In genomic region chr4:123686368-123687024, GRCm38 (mm10) we compare ENCODE assay signal across 8 mouse cellular contexts. TPM values are rescaled to one million over a fixed set of nuclear protein-coding genes. Genes with fewer than 3 reads are reported as not detected.
DNase-seq lines count a peak whose midpoint lies in the region; ATAC-seq and TF ChIP-seq lines count a peak whose summit lies in the region.

No protein-coding gene starts in this region.

- no peak for TF ChIP-seq POLR2A in lung, adult 2 months (IDR thresholded peaks at IDR 0.05; ENCODE audit: borderline replicate concordance, extremely low read depth, low read depth, low read length)

- peak overlapping the region; percentile 28; the same call in 1 of the 2 replicates for H3K27ac ChIP-seq in embryonic facial prominence, embryonic 13.5 days
- H3K27ac ChIP-seq in hindbrain, embryonic 14.5 days: peak overlapping the region; percentile 96
- H3K27ac ChIP-seq in midbrain, embryonic 12.5 days (replicated peaks): peak overlapping the region; percentile 87

- H3K9ac ChIP-seq in embryonic facial prominence, embryonic 13.5 days: peak overlapping the region; percentile 85
- H3K9ac ChIP-seq in hindbrain, embryonic 14.5 days: peak overlapping the region; percentile 99
- peak overlapping the region; percentile 90 for H3K9ac ChIP-seq in midbrain, embryonic 12.5 days (replicated peaks)

- no peak for TF ChIP-seq CTCF in lung, adult 2 months (IDR thresholded peaks at IDR 0.05; ENCODE audit: insufficient read depth, low read length)

- 4% methylated on average over 49 of the region's 56 CpGs for WGBS in lung, adult 2 months
- WGBS in embryonic facial prominence, embryonic 13.5 days: under 1% methylated on average over 56 of the region's 56 CpGs
- WGBS in hindbrain, embryonic 14.5 days: under 1% methylated on average over 54 of the region's 56 CpGs
- under 1% methylated on average over 56 of the region's 56 CpGs for WGBS in midbrain, embryonic 12.5 days

- H3K9me3 ChIP-seq in embryonic facial prominence, embryonic 13.5 days: no peaks in the 10 kb centered on the region
- no peaks in the 10 kb centered on the region for H3K9me3 ChIP-seq in hindbrain, embryonic 14.5 days (ENCODE audit: control insufficient read depth, low read length)
- no peaks in the 10 kb centered on the region for H3K9me3 ChIP-seq in midbrain, embryonic 12.5 days

- H3K36me3 ChIP-seq in embryonic facial prominence, embryonic 13.5 days: no peaks in the 10 kb centered on the region
- H3K36me3 ChIP-seq in hindbrain, embryonic 14.5 days (replicated peaks; ENCODE audit: control insufficient read depth, insufficient read depth): peaks cover 25% of the 10 kb centered on the region
- 0 out of 2 replicates have a peak, but pooled peaks cover 13% of the 10 kb centered on the region for H3K36me3 ChIP-seq in midbrain, embryonic 12.5 days

- H3K4me3 ChIP-seq in lung, adult 2 months (replicated peaks; ENCODE audit: extremely low read depth, low read depth, low read length): peak overlapping the region; percentile 54
- H3K4me3 ChIP-seq in embryonic facial prominence, embryonic 13.5 days: peak overlapping the region; percentile 81
- H3K4me3 ChIP-seq in hindbrain, embryonic 14.5 days (replicated peaks; ENCODE audit: low read length): peak overlapping the region; percentile 98
- peak overlapping the region; percentile 85 for H3K4me3 ChIP-seq in midbrain, embryonic 12.5 days

- peaks cover 3% of the 10 kb centered on the region; the same call in 1 of the 2 replicates for H3K4me1 ChIP-seq in lung, adult 2 months (ENCODE audit: control insufficient read depth, insufficient read depth, low read length)
- H3K4me1 ChIP-seq in embryonic facial prominence, embryonic 13.5 days: peaks cover 24% of the 10 kb centered on the region
- H3K4me1 ChIP-seq in hindbrain, embryonic 14.5 days (replicated peaks; ENCODE audit: control insufficient read depth, insufficient read depth, low read length): peaks cover 23% of the 10 kb centered on the region
- peaks cover 18% of the 10 kb centered on the region for H3K4me1 ChIP-seq in midbrain, embryonic 12.5 days

- peaks cover 17% of the 10 kb centered on the region for H3K27me3 ChIP-seq in embryonic facial prominence, embryonic 13.5 days
- no peaks in the 10 kb centered on the region for H3K27me3 ChIP-seq in hindbrain, embryonic 14.5 days (ENCODE audit: control insufficient read depth, insufficient read depth, low read length)
- H3K27me3 ChIP-seq in midbrain, embryonic 12.5 days: 0 out of 2 replicates have a peak, but pooled peaks cover 11% of the 10 kb centered on the region

- ATAC-seq in embryonic facial prominence, embryonic 13.5 days (ENCODE audit: insufficient number of reproducible peaks, insufficient read depth, low FRiP score, low TSS enrichment, low read depth): peak; percentile 15; the same call in 1 of the 2 replicates
- ATAC-seq in hindbrain, embryonic 14.5 days (ENCODE audit: low FRiP score): peak; percentile 55
- ATAC-seq in midbrain, embryonic 12.5 days (ENCODE audit: low FRiP score, low read depth): peak; percentile 67

- H3K4me2 ChIP-seq in embryonic facial prominence, embryonic 13.5 days: peak overlapping the region; percentile 100
- peak overlapping the region; percentile 88 for H3K4me2 ChIP-seq in hindbrain, embryonic 14.5 days (replicated peaks)
- H3K4me2 ChIP-seq in midbrain, embryonic 12.5 days (replicated peaks): peak overlapping the region; percentile 96

- DNase-seq in lung, adult 2 months: no peak
- no peak for DNase-seq in lung, adult 18-20 months
- peak; percentile 48 for DNase-seq in brain, adult 2 months (ENCODE audit: low read depth, low spot score)
- no peak for DNase-seq in hindbrain, embryonic 14.5 days (ENCODE audit: low spot score)
- DNase-seq in c-Kit-positive CD71-positive TER-119-positive erythroid progenitor cells, embryonic 14.5 days (ENCODE audit: low spot score): no peak
- no peak for DNase-seq in spleen, postnatal 10 days (ENCODE audit: low spot score in 2 of 2)

RNA-seq across cellular contexts. Expression of gene Macf1, which starts 2.3 kb away (rescaled TPM):
- polyA plus RNA-seq in lung, adult 2 months (2012; rRNA removed): 216 and 249 TPM in 2 replicates
- polyA plus RNA-seq in embryonic facial prominence, embryonic 13.5 days (2015; fragmentation: Nextera tagmentation; extraction: Ambion mirVana): 46.3 and 47.0 TPM in 2 replicates
- polyA plus RNA-seq in hindbrain, embryonic 14.5 days (2014; fragmentation: Nextera tagmentation; extraction: Ambion mirVana): 111 and 120 TPM in 2 replicates
- polyA plus RNA-seq in midbrain, embryonic 12.5 days (2016; fragmentation: Nextera tagmentation; extraction: Ambion mirVana): 78.3 and 79.3 TPM in 2 replicates

RNA-seq across cellular contexts. Expression of gene Ndufs5, which starts 31.5 kb away (rescaled TPM):
- polyA plus RNA-seq in lung, adult 2 months (2012; rRNA removed): 24.3 and 54.2 TPM in 2 replicates
- 324 and 340 TPM in 2 replicates for polyA plus RNA-seq in embryonic facial prominence, embryonic 13.5 days (2015; fragmentation: Nextera tagmentation; extraction: Ambion mirVana)
- polyA plus RNA-seq in hindbrain, embryonic 14.5 days (2014; fragmentation: Nextera tagmentation; extraction: Ambion mirVana): 501 and 593 TPM in 2 replicates
- polyA plus RNA-seq in midbrain, embryonic 12.5 days (2016; fragmentation: Nextera tagmentation; extraction: Ambion mirVana): 318 and 329 TPM in 2 replicates

Comparison
In these comparisons a context has a peak if more than half of its experiments do, and no peak if none do; other contexts are left out.
1. ATAC-seq: peak in every context shown above with its lines; median percentile 67 in midbrain, embryonic 12.5 days; 55 in hindbrain, embryonic 14.5 days; 15 in embryonic facial prominence, embryonic 13.5 days.
2. H3K27ac ChIP-seq: peak in every context shown above with its lines; median percentile 96 in hindbrain, embryonic 14.5 days; 87 in midbrain, embryonic 12.5 days; 28 in embryonic facial prominence, embryonic 13.5 days.